Mouse (Mus musculus) Patski (cell line): ENCODE measurements around the gene Mgarp. TPM values are rescaled to one million over a fixed set of nuclear protein-coding genes. Genes with fewer than 3 reads are reported as not detected.

Experiments used
- ATAC-seq: fragments of 100-300 bp; one replicate; pipeline ENCODE4 v1.8.0; 2021
- CTCF ChIA-PET: fragments of 350-600 bp; sonication (Branson Sonifier 250); formaldehyde crosslinking; loops from one replicate; lab custom pipeline; 2022; ENCODE audit warnings: inconsistent platforms; lab: Charles Lee
- POLR2A ChIA-PET: fragments of 350-600 bp; sonication (Branson Sonifier 250); formaldehyde crosslinking; loops from one replicate; lab custom pipeline; 2022; ENCODE audit warnings: antibody characterized with exemption, inconsistent platforms; lab: Charles Lee
- DNase-seq: peaks from one replicate; pipeline ENCODE4 v3.0.0-alpha.2; 2011; ENCODE audit warnings: low read depth, low spot score
- H3K27me3 ChIP-seq: fragments of 371-371 bp; one replicate; pipeline ENCODE4 v1.5.1; 2021
- CTCF ChIP-seq: fragments of 100-300 bp; IDR thresholded peaks from one replicate; pipeline ENCODE4 v1.5.1; 2021
- in situ Hi-C: fragments of 300-500 bp; cut with MboI; formaldehyde crosslinking; loops from 3 replicates; pipeline ENCODE4 v1.11.1; 2018; ENCODE audit warnings: low pct_unique_long_range_greater_than_20kb, mixed read lengths
- polyA plus RNA-seq: library from polyadenylated mRNA; unstranded; gene quantifications from one replicate; pipeline ENCODE4 v1.2.3, GENCODE M21; 2021

Gene Mgarp
- polyA plus RNA-seq, 1 experiment from 2014 or later: 0.85 TPM

DNA sequence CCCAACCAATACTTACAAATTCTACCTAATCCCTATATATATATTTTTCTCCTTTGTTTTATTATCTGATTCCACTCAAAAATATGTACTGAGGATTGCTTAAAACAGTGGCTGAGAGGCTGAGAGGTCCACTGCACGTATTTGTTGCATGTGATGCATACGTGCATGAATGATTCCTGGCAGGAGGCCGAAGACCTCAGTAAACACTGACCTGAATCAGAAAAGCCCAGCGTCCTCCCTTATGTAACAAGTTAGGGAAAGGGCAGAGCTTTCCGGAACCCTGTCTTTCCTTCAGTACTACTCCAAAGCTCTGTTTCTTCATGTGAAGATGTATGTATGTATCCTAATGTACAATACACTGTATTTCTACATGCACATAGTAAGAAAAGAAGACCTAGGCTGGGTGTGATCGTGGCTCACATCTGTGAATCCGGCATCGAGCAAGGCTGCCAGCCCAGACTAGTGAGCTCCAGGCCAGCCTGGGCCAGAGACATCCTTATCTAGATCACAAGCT is 8.6 kb downstream of the Mgarp start:
- H3K27me3 ChIP-seq: no peaks in the 10 kb centered on the region
- TF ChIP-seq CTCF: no peak
- in situ Hi-C loops: no loop called here
- CTCF ChIA-PET: interaction anchor here (1.0 to 2.7 kb wide), 3 partner anchors 12 to 100 kb away, joined by 4 to 11 read pairs (median 9); partner anchors contain the start of gene Ndufc1
- POLR2A ChIA-PET: interaction anchor here (0.8 kb wide), 1 partner anchor 21 kb away, joined by 3 read pairs; the partner anchor contains the start of gene Ndufc1
- ATAC-seq: no peak
- peak; percentile 28 for DNase-seq

DNA sequence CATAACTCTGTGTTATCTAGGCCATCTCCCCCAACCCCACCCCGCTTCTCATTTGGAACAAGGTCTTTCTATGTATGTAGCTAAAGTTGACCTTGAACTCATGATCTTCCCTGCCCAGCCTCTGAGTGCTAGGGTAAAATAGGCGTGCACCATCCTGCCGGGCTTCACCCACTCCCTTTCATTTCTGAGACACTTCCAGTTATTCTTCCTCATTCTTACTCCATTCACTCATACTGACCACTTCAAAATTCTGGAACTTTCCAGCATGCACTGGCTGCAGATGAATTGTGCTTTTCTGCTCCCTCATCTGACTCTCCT is 9.4 kb downstream of the Mgarp start:
- TF ChIP-seq CTCF: no peak
- POLR2A ChIA-PET: interaction anchor here (1.7 kb wide), 1 partner anchor 21 kb away, joined by 5 read pairs; the partner anchor contains the start of gene Ndufc1
- DNase-seq: no peak
- no peak for ATAC-seq
- H3K27me3 ChIP-seq: no peaks in the 10 kb centered on the region
- in situ Hi-C loops: no loop called here
- CTCF ChIA-PET: interaction anchor here (1.1 to 1.7 kb wide), 3 partner anchors 19 to 33 kb away, joined by 3 to 11 read pairs (median 3); partner anchors contain the start of gene Ndufc1

DNA sequence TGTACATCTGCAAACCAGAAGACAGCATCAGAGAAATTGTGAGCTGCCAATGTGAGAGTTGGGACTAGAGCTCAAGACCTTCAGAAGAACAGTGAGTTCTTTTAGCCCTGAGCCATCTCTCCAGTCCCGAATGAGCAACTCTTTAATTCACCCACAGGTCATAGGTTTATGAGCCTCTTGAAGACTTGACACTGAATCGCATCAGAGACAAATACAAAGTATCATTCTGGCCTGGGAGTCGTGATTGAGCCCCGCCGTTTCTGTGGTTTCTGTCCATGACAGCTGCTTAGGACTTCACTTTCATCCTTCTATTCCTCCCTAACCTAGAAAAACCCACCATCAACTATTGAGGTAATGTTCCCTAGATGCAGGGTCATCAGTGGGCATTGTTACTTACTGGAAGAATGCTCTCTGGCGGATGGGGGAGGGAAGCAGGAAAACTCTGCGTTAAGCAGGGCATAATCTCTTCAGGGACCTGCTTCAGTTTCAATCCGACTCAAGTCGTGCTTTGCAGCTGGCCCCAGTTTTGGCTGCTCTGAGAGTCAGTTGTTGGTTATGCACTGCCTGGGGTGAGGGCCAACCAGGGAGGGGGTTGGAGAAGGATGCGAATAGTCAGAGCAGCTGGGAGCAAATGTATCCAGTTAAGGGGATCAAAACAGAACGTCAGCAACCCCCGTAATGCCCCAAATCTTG is 10.0 kb downstream of the Mgarp start:
- no peak for DNase-seq
- no peaks in the 10 kb centered on the region for H3K27me3 ChIP-seq
- no peak for TF ChIP-seq CTCF
- in situ Hi-C loops: no loop called here
- ChIA-PET POLR2A (interaction anchor here (1.2 to 1.7 kb wide), 2 partner anchors 10 to 22 kb away, joined by 5 to 7 read pairs; partner anchors contain the start of gene Ndufc1), CTCF (interaction anchor here (1.1 to 1.5 kb wide), 4 partner anchors 9 to 33 kb away, joined by 3 to 5 read pairs (median 4); partner anchors contain the start of genes Mgarp and Ndufc1)
- no peak for ATAC-seq

DNA sequence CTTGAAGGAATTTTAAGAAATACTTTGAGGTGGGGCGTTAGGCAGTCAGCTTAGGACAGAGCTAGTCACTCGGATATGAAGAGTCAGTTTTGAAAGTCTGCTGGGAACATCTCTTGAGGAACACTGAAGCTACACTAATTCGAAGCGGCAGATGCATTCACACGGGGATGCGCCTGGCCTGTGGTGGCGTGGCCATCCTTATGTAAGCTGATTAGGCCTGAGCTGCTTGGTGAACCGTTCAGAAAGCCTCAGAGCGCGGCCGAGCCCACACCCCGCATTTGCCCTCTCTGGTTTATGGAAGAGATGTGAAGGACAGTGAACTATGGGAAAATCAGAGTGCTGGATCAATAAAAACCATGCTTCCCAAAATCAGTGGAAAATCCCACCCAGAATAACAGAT is 13.1 kb downstream of the Mgarp start:
- ATAC-seq (no peak), DNase-seq (no peak)
- ChIA-PET POLR2A (interaction anchor here (0.6 to 2.1 kb wide), 2 partner anchors 25 kb away, joined by 3 to 6 read pairs; partner anchors contain the start of gene Ndufc1), CTCF (interaction anchor here (0.9 to 3.6 kb wide), 6 partner anchors 8 to 33 kb away, joined by 4 to 20 read pairs (median 6); partner anchors contain the start of gene Ndufc1)
- in situ Hi-C loops: no loop called here
- no peaks in the 10 kb centered on the region for H3K27me3 ChIP-seq
- no peak for TF ChIP-seq CTCF

DNA sequence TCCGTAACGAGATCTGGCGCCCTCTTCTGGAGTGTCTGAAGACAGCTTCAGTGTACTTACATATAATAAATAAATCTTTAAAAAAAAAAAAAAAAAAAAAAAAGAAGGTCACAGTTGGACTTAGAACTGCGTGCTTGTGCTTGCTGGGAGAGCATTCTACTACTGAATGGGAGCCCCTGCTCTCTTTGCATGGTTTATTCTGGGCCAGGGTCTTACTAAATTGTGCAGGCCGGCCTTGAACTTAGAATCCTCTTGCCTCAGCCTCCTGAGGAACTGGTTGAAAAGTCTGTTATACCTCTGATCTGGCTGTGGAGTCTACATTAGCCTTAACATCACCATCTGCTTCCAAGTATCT is 15.9 kb downstream of the Mgarp start:
- ChIA-PET CTCF (interaction anchor here (0.8 to 1.2 kb wide), 4 partner anchors 10 to 103 kb away, joined by 3 read pairs; no protein-coding TSS in a partner anchor), POLR2A (no interaction called here)
- in situ Hi-C loops: no loop called here
- DNase-seq: no peak
- no peak for TF ChIP-seq CTCF
- H3K27me3 ChIP-seq: no peaks in the 10 kb centered on the region
- ATAC-seq: no peak

DNA sequence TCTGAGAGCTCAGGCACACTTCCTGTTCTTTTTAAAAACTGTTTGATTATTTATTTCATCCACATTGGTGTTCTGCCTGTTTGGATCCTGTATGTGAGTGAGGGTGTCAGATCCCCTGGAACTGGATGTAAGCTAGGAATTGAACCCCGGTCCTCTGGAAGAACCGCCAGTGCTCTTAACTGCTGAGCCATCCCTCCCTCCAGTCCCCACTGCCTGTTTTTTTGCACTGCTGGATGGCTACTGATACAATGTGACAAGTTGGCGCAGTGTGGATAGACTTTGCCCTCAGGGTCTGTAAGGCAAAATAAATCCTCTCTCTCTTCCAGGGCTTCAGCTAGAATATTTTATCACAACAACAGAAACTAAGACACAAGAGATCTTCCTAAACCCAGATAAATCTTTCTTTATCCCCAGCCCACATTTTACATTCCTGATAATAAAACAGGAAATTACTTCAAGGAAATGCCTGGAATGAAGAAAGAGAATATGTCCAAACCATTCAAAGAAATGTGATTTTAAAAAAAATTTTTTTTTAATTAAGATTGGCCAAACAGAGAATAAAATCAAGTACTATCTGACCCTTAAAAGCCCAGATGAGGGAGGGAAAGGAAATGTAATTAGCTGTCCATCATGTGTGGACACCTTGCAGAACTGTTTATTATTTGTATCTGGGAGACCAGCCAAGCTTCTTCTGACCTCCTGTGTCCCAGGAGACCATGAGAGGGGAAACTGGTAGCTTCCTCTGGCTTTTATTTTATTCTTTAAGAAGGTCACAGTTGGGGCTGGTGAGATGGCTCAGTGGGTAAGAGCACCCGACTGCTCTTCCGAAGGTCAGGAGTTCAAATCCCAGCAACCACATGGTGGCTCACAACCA is 16.5 kb downstream of the Mgarp start:
- POLR2A ChIA-PET: interaction anchor here (0.6 kb wide), 1 partner anchor 33 kb away, joined by 3 read pairs; no protein-coding TSS in a partner anchor
- in situ Hi-C loops: loop anchor here (5.0 to 10.0 kb wide), 3 partner anchors 32 to 865 kb away; no protein-coding TSS in a partner anchor
- CTCF ChIA-PET: interaction anchor here (0.8 to 1.2 kb wide), 7 partner anchors 11 to 102 kb away, joined by 3 to 7 read pairs (median 3); partner anchors contain the start of gene Ndufc1
- no peaks in the 10 kb centered on the region for H3K27me3 ChIP-seq
- no peak for TF ChIP-seq CTCF
- ATAC-seq (no peak), DNase-seq (no peak)

DNA sequence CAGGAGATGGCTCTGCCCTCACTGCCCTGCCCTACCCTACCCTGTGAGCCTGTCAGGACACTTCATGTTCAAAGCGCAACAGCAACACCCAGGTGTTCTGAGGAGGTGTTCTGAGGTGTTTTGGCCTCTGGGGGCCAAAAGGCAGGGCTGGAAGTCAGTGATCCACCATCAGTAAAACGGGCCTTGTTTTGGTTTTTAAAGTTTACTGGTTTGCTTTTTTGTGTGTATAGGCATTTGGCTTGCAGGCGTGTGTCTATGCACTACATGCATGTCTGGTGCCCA is 17.9 kb downstream of the Mgarp start:
- DNase-seq (no peak), ATAC-seq (no peak)
- no peaks in the 10 kb centered on the region for H3K27me3 ChIP-seq
- in situ Hi-C loops: loop anchor here (5.0 to 10.0 kb wide), 3 partner anchors 34 to 866 kb away; no protein-coding TSS in a partner anchor
- no peak for TF ChIP-seq CTCF
- POLR2A ChIA-PET: no interaction called here
- CTCF ChIA-PET: no interaction called here

DNA sequence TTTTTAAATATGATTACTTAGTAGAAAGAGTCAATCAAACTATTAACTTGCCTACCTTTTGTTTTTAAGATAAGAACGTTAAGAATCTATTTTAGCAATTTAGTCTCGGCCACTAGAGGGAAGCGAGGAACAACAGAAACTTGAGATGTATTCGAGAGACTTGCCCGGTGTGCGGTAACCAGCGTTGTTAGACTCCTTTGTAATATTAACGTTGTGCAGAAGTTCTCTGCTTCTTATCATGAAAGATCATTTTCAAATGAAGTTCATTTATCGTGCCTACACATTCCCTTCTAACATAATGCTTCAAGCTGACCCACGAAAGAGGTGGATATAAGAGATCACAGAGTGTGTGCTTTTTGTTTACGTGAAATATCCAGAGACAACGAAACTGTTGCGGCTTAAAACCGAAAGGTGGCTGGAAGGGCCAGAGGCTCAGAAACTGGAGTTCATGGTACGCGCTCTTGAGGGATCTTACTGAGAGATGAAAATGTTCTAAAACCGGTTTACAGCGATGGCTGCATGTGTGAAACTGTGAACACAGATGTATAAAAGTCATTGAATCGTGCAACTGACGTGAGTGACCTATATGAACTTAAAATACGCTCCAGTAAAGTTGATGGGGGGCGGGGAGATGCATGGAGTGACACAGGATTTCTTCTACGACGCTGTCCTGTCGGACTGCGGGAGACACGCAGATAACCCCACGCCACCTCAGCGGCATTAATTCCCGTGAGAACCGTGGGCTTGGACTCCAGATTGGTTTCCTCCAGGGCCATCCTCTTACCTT is 18.5 kb downstream of the Mgarp start:
- in situ Hi-C loops: loop anchor here (5.0 to 10.0 kb wide), 3 partner anchors 34 to 867 kb away; no protein-coding TSS in a partner anchor
- ChIA-PET CTCF (no interaction called here), POLR2A (no interaction called here)
- peak; percentile 66 for ATAC-seq
- no peak for DNase-seq
- no peaks in the 10 kb centered on the region for H3K27me3 ChIP-seq
- peak; percentile 71 for TF ChIP-seq CTCF
